Mouse (Mus musculus): ENCODE measurements around the gene Anp32e.
A peak's percentile ranks its signal among the peaks of the same experiment; 100 is the strongest.
"Not testable (repeated sequence)": the region's sequence is repeated elsewhere in the genome, so short reads cannot be mapped to it uniquely, and the experiment has no call there.

The Anp32e gene

DNA sequence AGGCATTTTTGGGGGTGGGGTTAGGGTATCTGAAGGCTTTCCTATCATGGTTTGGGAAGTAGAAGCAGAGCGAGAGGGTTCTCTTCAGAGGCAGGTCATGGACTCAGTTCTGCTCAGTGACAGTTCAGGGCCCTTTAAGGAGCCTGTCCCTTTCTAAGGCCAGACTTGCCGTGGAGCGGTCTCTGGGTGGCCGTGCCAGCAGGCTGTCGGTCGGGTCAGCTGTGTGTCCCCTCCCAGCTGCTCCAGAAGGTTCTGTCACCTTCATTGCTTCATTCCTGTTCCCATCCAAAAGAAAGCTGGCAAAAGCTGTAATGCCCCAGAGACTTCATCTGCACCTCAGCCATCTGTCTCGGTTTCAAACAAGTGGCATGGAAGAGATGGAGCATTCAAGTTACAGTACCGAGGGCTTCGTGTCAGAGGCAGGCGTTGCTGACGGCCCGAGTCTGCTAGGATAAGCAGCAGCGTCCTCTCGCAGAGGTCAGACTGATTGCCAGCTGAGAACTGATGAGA is 16.7 kb downstream of the Anp32e start:
- DNase-seq = peak; percentile 52

DNA sequence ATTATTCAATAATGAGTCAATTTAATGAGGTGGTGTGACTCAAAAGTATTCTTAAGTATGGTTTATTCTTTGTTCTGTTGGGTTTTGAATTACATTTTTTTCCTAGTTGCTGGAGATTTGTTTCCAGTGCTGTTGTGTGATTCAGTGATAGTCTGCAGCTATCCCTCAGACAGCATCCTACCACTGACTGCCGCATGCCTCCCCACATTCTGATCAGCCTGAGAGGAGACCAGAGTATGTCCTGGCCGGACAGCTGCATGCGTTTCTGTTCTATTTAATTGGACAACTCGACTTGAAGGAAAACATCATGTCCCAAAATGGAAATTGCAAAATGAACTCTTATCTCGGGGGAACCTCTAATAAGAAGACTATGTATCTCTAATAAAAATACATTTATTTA is 19.3 kb downstream of the Anp32e start:
- no peak for DNase-seq

DNA sequence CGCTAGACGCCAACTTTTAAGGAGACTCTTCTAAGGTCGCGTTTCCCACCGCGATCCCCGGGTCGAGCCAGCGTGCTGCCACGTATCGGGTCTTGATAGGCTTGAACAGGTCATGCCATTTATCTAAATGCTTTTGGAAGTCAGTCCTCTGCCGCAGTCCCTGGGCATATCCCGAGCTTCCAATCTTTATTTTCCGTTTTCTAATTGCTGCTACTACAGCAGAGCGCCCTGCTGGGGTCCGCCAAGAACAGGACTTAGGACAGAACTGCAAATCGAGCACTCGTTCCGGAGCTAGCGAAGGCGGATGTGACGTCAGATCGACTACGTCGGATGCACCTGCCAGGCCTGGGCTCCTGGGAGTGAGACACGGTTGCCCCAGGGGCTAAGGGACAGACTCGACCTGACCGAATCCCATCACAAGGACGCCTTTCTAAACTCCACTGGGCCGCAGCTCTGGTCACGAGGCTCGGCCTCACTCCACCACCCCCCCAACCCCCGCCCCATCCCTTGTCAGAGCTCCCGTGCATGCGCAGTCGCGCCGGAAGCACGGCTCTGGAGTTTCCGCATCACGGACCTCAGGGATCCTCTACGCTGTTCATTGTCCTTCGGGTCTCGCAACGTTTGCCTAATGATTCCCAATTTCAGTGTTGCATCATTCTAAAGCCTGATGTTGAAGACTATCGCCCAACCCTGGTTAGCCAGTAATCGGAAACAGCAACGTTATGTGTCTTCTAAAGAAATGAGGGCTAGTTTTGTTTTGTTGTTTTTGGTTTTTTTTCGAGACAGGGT is 21.9 kb downstream of the Anp32e start:
- peak; percentile 93 for DNase-seq

DNA sequence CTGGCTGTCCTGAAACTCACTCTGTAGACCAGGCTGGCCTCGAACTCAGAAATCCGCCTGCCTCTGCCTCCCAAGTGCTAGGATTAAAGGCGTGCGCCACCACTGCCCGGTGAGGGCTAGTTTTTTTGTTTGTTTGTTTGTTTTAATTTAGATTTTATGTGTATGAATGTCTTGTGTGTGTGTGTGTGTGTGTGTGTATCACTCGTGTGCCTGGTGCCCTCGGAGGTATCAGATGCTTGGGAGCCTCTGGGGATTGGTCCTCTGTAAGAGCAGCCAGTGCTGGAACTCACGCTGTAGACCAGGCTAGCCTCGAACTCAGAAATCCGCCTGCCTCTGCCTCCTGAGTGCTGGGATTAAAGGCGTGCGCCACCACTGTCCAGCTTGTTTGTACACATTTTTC is 22.5 kb downstream of the Anp32e start:
- DNase-seq = not testable (repeated sequence)

DNA sequence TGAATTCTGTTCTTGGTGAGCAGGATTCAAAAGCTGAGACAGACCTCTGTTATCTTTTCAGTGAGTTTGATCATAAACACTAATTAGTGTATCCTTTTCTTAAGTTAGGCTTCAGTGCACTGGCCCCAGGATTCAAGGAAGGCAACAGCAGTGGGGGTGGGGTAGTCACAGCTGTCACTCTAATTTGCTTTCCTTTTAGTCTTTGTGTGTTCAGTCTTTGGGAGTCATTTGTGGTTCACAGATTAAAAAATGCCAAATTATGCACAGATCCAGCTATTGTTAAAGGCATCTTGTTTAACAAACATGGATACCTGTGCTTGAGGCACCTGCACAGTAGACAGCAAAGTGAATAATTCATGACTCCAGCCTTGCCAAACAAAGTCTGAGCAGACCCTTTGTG is 24.0 kb downstream of the Anp32e start:
- no peak for DNase-seq

DNA sequence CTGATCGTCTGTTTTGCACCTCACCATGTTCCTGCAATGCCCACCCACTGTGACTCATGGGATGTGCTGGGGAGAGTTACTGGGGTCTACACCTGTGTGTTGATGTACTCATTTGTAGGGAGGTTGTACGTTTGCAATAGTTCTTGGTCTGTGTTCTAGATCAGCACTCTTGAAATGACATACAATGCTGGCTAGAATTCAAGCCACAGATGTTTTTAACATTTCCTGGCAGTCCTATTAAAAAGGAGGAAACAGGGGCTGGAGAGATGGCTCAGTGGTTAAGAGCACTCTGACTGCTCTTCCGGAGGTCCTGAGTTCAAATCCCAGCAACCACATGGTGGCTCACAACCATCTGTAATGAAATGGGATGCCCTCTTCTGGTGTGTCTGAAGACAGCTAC is 24.5 kb downstream of the Anp32e start:
- DNase-seq = no peak

DNA sequence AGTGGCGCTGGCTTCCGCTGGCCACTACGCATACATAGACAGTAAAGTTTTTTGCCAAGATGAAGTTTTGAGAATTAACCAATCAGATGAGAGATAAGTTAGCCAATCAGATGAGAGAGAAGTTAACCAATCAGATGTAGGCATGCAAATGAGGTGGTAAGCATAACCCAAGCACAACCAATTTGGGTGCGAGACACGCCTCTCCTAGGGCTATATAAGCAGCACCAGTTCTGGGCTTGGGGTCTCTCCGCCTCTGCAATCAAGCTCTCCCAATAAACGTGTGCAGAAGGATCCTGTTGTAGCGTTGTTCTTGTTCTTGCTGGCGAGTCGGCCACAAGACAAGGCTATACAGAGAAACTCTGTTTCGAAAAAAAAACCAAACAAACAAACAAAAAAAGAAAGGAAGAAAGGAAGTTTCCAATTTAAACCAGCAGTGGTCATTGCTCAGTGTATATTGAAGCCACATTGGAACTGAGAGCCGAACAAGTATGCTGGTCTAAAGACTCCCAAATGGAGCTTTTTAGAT is 25.7 kb downstream of the Anp32e start:
- DNase-seq = not testable (repeated sequence)

DNA sequence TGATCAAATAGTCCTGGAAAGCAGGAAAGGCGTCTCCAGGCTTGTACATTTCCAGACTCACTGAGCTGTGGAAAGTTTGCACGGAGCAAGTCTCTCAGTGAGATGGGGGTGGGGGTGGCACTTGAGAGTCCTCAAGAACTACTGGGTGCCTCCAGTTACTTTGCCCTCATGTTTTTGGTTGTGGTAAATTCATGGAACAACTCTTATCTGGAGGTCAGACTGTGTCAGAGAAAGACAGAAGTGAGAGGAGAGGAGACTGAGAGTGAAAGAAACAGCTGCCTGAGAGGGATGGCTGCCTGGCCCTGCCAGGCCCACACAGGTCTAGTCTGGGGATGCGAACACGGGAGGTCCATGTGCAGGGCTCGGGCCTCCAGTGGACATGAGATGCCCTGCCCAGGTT is 26.3 kb downstream of the Anp32e start:
- DNase-seq = no peak

DNA sequence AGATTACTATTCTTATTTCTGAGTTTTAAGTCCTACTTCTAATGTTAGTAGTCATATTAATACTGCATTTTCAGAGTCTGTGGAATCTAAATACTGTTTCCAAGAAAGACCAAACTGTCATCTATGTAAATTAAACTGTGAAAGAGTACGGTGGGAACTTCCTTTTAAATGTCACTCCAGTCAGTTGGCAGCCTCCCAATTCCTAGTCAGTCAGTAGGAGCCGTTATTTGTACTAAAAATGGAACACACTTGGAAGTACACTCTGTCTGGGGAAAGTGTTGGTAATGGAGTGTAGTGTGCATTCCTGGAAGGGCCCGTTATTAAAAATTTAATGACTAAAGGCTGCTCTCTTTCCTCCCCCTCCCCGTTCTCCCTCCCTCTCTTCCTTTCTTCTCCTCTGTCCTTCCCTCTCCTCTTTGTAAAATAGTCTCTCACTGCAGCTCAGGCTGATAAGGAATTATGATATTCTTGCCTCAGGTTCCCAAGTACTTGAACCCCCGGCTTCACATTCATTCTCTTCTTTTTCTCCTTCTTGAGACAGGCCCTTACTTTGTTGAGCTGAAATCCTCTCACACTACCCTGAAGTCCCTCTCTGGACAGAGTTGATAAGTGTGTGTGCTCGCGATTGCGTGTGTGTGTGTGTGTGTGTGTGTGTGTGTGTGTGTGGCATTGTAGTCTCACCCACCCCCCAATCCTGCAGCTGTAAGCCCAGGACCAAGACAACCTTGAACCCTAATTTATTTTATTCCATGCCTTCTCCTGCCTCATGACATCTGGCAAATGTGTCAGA is 28.5 kb downstream of the Anp32e start:
- DNase-seq = peak; percentile 78

DNA sequence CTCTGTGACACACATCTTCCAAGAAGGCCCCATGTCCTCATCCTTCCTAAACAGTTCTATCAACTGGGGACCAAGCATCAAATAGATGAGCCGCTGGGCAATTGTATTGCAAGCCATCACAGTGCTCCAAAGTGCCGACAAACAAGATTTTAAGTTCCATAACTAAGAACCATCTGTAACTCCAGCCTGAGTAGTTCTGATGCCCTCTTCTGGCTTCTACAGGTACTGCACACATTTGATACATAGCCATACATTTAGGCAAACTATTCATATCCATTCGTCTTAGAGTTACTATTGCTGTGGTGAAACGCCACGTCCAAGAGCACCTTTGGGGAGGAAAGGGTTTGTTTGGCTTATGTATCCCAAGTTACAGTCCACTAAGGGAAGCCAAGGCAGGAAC is 30.0 kb downstream of the Anp32e start:
- DNase-seq = peak; percentile 68

DNA sequence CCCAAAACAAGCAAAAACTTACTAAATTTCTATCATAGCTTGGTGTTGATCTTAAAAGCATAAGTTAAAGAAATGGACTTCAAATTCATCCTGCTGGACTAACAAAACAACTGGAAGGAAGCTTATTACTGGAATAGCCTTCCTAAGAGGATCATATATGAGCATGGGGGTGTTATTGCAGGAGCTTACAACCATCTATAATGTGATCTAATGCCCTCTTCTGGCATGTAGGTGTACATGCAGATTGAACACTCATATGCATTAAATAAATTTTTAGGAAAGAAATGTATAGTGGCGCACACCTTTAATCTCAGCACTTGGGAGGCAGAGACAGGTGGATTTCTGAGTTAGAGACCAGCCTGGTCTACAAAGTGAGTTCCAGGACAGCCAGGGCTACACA is 30.8 kb downstream of the Anp32e start:
- DNase-seq = no peak

DNA sequence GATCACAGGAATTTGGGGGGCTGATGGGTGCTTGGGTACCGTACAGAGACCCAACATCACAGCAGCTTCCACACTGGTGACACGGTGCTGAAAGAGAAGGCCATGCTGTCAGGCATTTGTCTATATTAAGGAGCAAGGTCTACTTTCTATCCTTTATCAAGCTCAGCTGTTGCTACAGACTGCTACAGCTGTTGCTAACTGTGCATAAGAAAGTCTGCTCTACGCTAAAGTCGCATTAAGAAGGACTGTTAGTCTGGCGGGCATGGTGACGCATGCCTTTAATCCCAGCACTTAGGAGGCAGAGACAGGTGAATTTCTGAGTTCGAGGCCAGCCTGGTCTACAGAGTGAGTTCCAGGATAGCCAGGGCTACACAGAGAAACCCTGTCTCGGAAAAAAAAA is 33.1 kb downstream of the Anp32e start:
- DNase-seq = not testable (repeated sequence)

DNA sequence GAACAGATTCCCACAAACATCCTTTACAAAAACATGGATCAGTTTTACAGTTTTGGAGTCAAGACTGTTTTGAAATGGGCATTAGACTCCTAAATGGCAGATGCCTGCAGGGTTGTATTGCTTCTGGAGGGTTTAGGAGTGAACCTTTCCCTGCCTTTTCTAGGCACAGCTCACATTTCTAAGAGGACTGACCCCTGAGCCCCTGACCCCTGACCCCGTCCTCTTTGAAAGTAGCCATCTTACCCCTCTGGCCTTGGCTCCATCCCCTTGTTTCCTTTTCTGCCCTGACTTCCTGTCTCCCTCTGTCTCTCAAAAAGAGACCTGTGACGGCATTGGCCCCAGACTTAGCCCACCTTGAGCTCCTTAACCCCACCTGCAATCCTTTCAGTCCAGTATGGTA is 34.2 kb downstream of the Anp32e start:
- DNase-seq = no peak

DNA sequence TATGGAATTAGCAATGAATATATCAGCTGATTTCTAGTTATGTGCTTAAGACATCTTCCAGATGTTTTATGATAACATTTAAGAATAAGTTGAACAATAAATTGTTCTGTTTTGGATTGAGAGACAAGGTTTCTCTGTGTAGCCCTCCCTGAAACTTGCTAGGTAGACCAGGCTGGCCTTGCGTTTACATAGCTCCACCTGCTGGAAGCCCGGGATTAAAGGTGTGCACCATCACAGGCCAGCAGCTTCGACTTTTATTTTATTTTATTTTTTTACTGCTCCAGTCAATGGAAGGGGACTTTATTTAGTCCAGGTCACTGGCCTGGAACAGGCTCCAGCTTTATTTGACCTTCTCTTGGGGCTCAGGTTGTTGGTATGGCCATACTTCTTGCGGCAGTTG is 34.6 kb downstream of the Anp32e start:
- DNase-seq = peak; percentile 53

DNA sequence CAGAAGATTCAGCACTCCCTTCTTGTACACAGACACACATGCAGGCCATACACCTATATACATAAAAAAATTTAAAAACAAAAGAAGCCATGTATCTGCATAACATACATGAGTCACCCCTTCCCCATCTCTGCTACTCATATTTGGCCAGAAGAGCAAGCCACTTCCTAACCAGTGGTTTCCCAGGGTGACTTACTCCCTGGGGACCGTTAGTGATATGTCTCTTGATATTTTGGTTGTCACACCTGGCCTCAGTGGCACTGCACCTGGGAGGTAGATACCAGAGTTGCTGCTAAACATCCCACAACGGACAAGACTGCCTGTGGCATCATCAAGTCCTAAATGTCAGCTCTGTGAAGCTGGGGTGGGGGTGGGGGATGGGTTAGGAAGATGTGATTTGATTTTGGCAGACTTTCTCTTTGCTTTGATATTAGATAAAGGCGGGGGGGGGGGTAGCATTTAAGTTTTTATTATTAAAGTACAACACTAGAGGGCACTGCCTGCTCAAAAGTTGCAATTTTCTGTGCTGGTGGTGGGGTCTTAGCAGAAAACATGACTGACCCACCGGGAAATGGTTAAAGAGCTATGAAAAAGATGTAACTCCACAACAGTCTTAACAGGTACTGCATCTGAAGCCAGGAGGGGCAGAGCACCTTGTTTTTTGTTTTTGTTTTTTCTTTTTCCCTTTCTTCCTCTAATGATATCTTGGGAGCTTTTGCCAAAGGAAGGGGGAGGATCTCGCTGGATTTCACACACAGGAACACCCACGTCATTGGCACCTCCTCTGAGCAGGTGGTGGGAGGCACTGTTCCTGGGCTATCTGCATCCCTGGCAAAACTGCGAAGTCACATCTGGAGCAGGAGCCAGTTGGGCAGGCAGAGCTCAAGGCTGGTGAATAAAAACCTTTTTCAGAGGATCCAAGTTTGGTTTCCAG is 36.7 kb downstream of the Anp32e start:
- no peak for DNase-seq

DNA sequence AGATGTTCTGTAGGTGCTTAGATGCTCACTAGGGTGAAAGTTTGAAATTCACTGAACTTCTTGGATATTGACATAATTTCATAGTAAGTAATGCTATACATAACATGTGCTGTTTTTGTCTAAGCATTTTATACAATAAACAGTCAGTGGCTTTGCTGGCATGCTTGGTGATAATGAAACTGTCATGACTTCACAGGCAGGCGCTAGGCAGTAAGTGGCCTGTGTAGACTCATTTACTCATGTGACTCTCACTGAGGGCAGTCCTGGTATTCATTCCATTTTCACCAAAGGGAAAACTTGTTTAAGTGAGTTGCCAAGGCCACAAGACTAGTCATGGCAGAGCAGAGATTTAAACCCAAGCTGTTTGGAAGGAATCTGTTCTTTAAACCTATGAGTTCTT is 40.2 kb downstream of the Anp32e start:
- DNase-seq = no peak

DNA sequence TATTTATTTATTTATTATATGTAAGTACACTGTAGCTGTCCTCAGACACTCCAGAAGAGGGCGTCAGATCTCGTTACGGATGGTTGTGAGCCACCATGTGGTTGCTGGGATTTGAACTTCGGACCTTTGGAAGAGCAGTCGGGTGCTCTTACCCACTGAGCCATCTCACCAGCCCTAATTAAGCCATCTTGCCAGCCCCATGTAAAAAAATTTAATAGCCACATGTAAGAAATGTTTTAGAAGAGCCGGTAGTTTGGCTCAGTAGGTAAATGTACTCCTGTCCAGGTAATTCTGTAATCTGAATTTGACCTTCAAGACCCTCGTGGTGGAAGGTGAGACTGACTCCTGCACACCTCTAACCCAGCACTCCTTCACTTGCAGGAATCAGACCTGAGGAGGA is 41.6 kb downstream of the Anp32e start:
- not testable (repeated sequence) for DNase-seq

DNA sequence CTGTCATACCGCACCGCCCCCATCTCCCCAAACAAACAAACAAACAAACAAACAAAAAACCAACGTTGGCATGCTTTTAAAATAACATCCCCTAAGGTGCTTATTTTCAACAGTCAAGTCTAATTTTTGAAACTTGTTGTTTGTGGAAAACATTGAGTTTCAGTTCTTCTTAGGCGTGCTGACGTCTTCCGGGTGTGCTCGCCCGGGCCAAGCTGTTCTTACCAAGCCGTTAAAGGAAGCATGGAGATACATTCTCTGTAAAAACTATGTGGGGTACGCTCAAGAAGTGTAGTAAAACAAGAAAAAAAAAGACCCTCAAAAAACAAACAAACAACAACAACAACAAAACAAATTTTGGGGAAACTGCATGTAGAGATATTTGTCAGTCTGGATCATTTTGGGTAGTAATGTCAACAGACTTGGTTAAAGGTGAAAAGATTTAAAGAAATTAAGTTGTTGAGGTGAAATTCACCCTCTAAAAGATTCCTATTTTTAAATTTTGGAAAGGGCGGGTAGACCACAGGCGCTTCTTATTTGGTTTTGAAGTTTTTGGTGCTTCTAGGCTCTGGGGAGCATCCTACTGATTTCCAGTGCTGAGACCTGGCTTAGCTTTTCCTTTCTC is 43.3 kb downstream of the Anp32e start:
- no peak for DNase-seq

DNA sequence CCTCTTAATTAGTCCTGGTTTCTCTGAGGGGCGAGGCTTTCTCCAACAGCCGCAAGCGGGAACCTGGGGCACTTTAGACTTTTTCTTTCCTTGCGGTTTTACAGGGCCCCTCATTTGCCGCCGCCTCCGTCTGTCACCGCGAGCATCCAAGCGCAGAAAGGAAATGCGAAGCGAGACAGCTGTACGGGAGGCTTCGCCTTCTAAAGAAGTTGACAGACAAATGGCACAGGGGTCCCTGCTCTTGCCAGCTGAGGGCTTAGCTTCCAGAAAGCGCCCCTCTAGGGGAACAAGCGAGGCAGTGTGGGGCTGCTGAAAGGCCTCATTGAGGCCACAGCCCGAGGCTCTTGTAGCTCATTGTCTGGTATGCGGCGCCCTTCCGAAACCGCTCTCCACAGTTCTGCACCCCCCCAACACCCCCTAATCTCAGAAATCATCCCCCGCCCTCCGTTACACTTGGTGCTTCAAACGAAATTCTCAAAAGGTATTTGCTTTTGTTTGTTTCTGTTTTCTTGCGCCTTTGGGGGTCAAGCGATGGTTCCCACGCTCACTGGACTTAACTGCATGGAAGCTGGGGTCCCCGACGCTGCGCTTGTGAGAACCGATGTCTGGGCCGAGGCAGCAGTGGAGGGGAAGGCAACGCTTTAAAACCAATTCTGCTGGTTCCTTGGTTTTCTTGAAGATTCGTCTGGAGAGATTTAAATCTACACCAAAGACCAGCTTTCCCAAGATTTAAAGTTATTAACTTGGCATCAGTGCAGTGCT is 44.0 kb downstream of the Anp32e start:
- no peak for DNase-seq

DNA sequence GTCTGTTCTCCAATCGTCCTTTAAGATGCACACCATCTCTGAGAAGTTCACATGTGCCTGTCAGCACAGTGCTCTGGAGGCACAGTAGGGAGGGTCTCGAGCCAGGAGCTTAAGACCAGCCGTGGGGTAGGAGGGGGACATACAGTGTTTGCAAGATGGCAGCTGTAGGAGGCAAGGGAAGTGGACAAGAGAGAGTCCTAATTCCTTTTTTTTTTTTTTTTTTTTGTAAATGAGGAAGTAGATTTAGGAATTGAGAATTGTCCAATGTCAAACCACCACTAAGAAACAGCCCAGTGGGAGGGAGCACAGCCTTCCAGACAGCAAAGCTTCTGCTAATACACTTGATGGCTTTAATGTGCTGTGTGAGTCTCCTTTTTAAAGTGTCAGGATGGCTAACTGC is 48.0 kb downstream of the Anp32e start:
- no peak for DNase-seq

DNA sequence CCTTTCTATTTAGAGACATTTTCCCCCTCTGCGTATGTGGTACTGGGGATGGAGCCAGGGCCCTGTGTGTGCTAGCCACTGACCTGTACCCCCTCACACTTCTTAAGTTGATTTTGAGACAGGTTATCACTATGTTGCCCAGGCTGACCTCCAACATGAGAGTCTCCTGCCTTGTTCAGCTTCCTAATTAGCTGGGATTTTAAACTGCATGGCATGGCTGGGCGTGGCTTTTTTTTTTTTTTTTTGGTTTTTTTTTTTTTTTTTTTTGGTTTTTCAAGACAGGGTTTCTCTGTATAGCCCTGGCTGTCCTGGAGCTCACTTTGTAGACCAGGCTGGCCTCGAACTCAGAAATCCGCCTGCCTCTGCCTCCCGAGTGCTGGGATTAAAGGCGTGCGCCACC is 48.5 kb downstream of the Anp32e start:
- not testable (repeated sequence) for DNase-seq
